Mouse (Mus musculus): ENCODE measurements around the gene Spef2.

- TF ChIP-seq CTCF (IDR thresholded peaks at IDR 0.05; ENCODE audit: low read depth) (no peak), EP300 (optimal IDR thresholded peaks at IDR 0.05) (no peak)
Observed at GRCm38 (mm10) chr15:9600088-9600455, 148.6 kb downstream of the Spef2 start.

Measured in stomach, postnatal 0 days (tissue).